Mouse (Mus musculus): Measurements from ENCODE around the gene Rbm20.

- TF ChIP-seq CTCF (IDR thresholded peaks at IDR 0.05; ENCODE audit: low read depth, low read length), result no peak
- no peak for TF ChIP-seq GATA2 (IDR thresholded peaks at IDR 0.05; ENCODE audit: borderline replicate concordance, low read depth, low read length)
- no peak for TF ChIP-seq POLR2AphosphoS5 (IDR thresholded peaks at IDR 0.05; ENCODE audit: insufficient replicate concordance, low read depth, low read length)
- TF ChIP-seq GATA1 (IDR thresholded peaks at IDR 0.05; ENCODE audit: borderline replicate concordance, low read length), result no peak
- TF ChIP-seq TAL1 (conservative IDR thresholded peaks at IDR 0.05; ENCODE audit: low read depth, low read length), result no peak
Measured at GRCm38 (mm10) chr19:53751420-53752185, 74.5 kb downstream of the Rbm20 start.

Data from G1E (cell line).